Mouse (Mus musculus): ENCODE data around the gene Pitpna. TPM values are rescaled to one million over a fixed set of nuclear protein-coding genes. Genes with fewer than 3 reads are reported as not detected.
A peak's percentile ranks its signal among the peaks of the same experiment; 100 is the strongest.

The Pitpna gene
- polyA plus RNA-seq, 1 experiment = 130 TPM

GRCm38 (mm10) chr11:75647681-75648211, 59.8 kb downstream of the Pitpna start:
- DNase-seq (ENCODE audit: low read depth) = peak; percentile 76
- TF ChIP-seq CTCF (IDR thresholded peaks at IDR 0.05; ENCODE audit: borderline replicate concordance, extremely low read depth, insufficient read depth, insufficient read length) = no peak
- no peak for TF ChIP-seq POLR2A (IDR thresholded peaks at IDR 0.05; ENCODE audit: borderline replicate concordance, extremely low read depth, insufficient read depth, insufficient read length, poor library complexity, severe bottlenecking)

GRCm38 (mm10) chr11:75649155-75649561, 61.3 kb downstream of the Pitpna start:
- TF ChIP-seq POLR2A (IDR thresholded peaks at IDR 0.05; ENCODE audit: borderline replicate concordance, extremely low read depth, insufficient read depth, insufficient read length, poor library complexity, severe bottlenecking) (no peak), CTCF (IDR thresholded peaks at IDR 0.05; ENCODE audit: borderline replicate concordance, extremely low read depth, insufficient read depth, insufficient read length) (no peak)
- no peak for DNase-seq (ENCODE audit: low read depth)

DNA sequence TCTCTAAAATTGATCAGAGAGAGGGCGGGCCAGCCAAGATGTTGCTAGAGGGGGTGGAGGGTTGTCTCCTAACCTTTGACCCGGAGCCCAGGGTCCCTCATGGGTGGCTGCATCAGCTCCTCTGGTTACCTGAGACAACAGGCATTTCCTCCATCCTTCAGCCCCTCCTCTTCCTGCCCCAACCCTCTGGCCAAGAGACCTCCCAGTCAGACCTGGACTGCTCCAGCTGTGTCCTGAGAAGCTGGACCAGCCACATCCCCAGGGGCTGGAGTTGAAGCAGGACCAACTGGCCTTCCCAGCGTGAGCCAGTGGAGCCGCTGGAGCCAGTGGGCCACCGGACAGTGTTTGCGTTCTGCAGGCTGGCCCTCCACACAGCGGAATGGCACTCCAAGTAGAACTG, 62.4 kb downstream of the Pitpna start, which contains the start of gene Myo1c:
Myo1c (plus strand) TSS at position 194 of the 400 bp plus-strand sequence.
- TF ChIP-seq POLR2A (IDR thresholded peaks at IDR 0.05; ENCODE audit: borderline replicate concordance, extremely low read depth, insufficient read depth, insufficient read length, poor library complexity, severe bottlenecking) (no peak), CTCF (IDR thresholded peaks at IDR 0.05; ENCODE audit: borderline replicate concordance, extremely low read depth, insufficient read depth, insufficient read length) (no peak)
- DNase-seq (ENCODE audit: low read depth) = no peak

DNA sequence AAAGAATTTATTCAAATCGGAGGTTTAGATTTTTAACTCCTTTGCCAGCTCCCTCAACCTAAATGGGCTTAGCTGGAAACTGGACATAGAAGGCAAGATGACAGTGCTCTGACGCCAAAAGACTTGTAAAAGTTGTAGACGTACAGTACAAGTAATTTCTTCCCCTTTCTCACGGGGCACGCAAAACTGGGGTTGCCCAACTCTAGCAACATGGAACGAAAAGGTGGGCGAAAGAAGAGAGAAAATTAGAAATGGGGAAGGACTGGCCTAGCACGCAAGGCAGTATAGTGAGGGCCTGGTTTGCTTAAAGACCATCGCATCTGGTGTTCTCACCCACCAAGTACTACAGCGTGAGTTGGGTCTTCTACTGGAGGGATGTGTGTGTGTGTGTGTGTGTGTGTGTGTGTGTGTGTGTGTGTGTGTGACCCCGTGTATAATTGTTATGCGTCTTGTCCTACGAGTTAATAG, 63.1 kb downstream of the Pitpna start:
- TF ChIP-seq POLR2A (IDR thresholded peaks at IDR 0.05; ENCODE audit: borderline replicate concordance, extremely low read depth, insufficient read depth, insufficient read length, poor library complexity, severe bottlenecking) (no peak), CTCF (IDR thresholded peaks at IDR 0.05; ENCODE audit: borderline replicate concordance, extremely low read depth, insufficient read depth, insufficient read length) (no peak)
- DNase-seq (ENCODE audit: low read depth) = no peak

GRCm38 (mm10) chr11:75651426-75652221, 63.7 kb downstream of the Pitpna start:
- TF ChIP-seq POLR2A (IDR thresholded peaks at IDR 0.05; ENCODE audit: borderline replicate concordance, extremely low read depth, insufficient read depth, insufficient read length, poor library complexity, severe bottlenecking) (0 out of 2 replicates have a peak, but pooled peaks have one; percentile 33), CTCF (IDR thresholded peaks at IDR 0.05; ENCODE audit: borderline replicate concordance, extremely low read depth, insufficient read depth, insufficient read length) (no peak)
- DNase-seq (ENCODE audit: low read depth) = peak; percentile 69

GRCm38 (mm10) chr11:75652222-75652941, 64.5 kb downstream of the Pitpna start:
- TF ChIP-seq CTCF (IDR thresholded peaks at IDR 0.05; ENCODE audit: borderline replicate concordance, extremely low read depth, insufficient read depth, insufficient read length) (no peak), POLR2A (IDR thresholded peaks at IDR 0.05; ENCODE audit: borderline replicate concordance, extremely low read depth, insufficient read depth, insufficient read length, poor library complexity, severe bottlenecking) (no peak)
- DNase-seq (ENCODE audit: low read depth) = no peak

DNA sequence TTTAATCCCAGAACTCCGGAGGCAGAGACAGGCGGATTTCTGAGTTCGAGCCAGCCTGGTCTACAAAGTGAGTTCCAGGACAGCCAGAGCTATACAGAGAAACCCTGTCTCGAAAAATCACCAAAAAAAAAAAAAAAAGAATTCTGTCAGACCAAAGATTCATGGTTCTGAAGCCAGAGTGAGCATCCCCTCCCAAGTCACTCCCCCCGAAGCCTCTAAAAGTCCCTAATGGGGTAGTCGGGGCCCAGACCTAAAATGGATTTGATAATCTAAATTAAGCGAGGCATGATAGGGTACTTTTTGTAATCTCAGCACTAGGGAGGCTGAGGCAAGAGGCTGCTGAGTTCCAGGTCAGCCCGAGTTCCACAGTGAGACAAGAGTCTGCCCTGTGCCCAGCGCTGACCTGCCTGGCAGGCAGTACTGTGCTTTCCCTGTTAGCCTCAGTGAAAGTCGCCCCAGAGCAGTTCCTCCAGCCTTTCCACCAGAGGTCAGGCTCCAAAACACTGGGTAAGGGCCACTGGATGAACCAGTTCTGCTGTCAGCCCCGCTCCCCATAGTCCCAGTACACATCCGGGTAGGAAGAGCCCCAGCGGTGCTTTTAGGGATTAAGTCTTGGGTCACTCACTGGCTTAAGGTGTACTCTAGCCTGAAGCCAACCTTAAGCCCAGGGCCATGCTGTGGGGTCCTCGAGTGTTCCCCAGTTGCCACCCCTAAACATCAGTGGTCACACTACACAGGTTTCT, 65.2 kb downstream of the Pitpna start:
- no peak for TF ChIP-seq CTCF (IDR thresholded peaks at IDR 0.05; ENCODE audit: borderline replicate concordance, extremely low read depth, insufficient read depth, insufficient read length)
- TF ChIP-seq POLR2A (IDR thresholded peaks at IDR 0.05; ENCODE audit: borderline replicate concordance, extremely low read depth, insufficient read depth, insufficient read length, poor library complexity, severe bottlenecking) = no peak
- no peak for DNase-seq (ENCODE audit: low read depth)

- TF ChIP-seq POLR2A (IDR thresholded peaks at IDR 0.05; ENCODE audit: borderline replicate concordance, extremely low read depth, insufficient read depth, insufficient read length, poor library complexity, severe bottlenecking) (no peak), CTCF (IDR thresholded peaks at IDR 0.05; ENCODE audit: borderline replicate concordance, extremely low read depth, insufficient read depth, insufficient read length) (no peak)
- peak; percentile 85 for DNase-seq (ENCODE audit: low read depth)
These were observed 66.0 kb downstream of the Pitpna start for GRCm38 (mm10) chr11:75653781-75654470.

DNA sequence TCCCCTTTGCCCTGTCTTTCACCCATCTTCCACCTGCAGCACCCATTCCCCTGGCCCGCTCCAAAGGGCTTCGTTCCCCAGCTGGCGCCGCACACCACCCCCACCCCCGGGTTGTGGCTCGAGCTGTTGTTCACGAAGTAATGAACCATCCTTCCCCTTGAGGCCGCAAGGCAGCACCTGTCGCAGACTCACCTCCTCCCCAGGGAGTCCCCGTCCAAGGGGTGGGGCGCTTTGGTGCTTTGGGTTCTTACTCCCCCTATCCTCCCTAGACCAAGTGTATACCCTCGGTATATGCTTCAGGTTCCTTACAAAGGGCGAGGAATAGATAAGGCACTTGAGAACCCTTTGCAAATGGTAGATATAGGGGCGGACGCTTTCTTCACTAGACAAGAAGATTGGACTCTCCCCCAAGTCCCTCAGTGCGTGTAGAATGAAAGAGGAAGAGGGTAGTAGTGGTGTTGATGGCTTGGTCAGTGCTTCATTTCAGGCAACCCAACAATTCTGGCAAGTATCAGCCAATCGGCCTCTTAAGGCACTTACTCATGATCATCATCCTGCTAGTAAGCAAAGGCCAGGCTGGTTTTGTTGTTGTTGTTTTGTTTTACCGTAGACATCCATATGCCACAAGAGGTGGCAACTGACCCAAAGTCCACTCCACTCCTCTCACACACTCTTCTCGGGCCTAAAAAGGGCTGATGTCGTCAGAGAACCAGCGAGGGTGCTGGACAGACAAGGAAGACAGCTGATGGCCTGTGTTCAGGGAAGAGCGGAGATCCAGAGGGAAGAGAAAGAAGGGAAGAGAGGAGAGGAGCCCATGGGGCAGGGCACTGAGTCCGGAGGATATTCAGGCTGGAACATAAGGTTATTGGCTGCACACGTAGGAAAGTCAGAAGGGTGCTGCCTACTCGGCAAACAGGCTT, 66.8 kb downstream of the Pitpna start:
- DNase-seq (ENCODE audit: low read depth) = no peak
- TF ChIP-seq POLR2A (IDR thresholded peaks at IDR 0.05; ENCODE audit: borderline replicate concordance, extremely low read depth, insufficient read depth, insufficient read length, poor library complexity, severe bottlenecking) = no peak
